Mouse (Mus musculus) fat pad, adult 2 months (tissue): ENCODE measurements around the gene Amigo3.

ENCODE experiments used
- DNase-seq: peaks from one replicate; pipeline ENCODE4 v3.0.0-alpha.2; 2011; ENCODE audit warnings: low read depth, low spot score; ENCODE audit errors: extremely low read depth

Amigo3 gene

DNA sequence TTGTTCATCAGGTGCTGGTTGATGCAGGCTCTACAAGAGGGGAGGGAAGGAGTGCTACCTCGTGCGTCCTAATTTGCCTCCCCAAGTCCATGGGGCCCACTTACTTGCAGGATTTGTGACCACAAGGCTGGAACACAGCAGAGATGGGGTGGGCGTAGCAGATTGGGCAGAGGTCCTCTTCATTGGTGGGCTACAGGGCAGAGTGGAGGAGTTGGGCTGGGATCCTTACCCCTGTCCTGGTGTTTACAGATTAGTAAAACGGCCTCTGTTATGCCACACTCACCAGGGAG, 1.1 kb upstream of the Amigo3 start:
- no peak for DNase-seq

DNA sequence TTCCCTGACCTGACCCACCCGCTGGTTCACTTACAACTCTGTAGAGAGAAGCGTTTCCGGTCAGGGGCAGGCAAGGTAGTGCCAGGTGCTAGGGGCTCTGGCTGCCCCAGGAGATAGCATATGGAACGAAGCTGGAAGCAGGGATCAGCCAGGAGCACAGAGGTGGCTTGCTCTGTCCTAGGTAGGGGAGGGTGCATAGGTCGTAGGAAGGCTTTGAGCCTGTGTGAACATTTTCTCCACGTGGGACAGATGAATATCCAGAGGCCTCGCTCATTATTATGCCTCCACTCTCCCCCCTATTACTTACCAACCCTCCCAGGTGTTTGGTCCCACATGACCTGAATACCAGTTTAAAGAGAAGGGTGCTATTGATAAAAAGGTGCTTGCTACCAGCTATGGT, 548 bp upstream of the Amigo3 start:
- no peak for DNase-seq

DNA sequence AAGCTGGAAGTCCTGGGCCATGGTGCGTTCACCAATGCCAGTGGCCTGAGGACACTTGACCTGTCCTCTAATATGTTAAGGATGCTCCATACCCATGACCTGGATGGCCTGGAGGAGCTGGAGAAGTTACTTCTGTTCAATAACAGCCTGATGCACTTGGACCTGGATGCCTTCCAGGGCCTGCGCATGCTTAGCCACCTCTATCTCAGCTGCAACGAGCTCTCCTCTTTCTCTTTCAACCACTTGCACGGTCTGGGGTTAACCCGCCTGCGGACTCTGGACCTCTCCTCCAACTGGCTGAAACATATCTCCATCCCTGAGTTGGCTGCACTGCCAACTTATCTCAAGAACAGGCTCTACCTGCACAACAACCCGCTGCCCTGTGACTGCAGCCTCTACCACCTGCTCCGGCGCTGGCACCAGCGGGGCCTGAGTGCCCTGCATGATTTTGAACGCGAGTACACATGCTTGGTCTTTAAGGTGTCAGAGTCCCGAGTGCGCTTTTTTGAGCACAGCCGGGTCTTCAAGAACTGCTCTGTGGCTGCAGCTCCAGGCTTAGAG, 786 bp downstream of the Amigo3 start:
- no peak for DNase-seq

DNA sequence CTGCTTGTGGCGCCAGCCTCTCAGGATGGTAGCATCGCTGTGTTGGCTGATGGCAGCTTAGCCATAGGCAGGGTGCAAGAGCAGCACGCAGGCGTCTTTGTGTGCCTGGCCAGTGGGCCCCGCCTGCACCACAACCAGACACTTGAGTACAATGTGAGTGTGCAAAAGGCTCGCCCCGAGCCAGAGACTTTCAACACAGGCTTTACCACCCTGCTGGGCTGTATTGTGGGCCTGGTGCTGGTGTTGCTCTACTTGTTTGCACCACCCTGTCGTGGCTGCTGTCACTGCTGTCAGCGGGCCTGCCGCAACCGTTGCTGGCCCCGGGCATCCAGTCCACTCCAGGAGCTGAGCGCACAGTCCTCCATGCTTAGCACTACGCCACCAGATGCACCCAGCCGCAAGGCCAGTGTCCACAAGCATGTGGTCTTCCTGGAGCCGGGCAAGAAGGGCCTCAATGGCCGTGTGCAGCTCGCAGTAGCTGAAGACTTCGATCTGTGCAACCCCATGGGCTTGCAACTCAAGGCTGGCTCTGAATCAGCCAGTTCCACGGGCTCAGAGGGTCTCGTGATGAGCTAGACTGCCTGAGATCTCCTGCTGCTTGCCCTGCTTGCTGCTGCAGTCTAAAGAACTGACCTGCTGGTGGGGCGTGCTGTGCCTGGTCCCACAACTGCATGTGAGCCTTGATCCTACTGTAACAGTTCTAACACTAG, 1.5 kb downstream of the Amigo3 start:
- DNase-seq = no peak

DNA sequence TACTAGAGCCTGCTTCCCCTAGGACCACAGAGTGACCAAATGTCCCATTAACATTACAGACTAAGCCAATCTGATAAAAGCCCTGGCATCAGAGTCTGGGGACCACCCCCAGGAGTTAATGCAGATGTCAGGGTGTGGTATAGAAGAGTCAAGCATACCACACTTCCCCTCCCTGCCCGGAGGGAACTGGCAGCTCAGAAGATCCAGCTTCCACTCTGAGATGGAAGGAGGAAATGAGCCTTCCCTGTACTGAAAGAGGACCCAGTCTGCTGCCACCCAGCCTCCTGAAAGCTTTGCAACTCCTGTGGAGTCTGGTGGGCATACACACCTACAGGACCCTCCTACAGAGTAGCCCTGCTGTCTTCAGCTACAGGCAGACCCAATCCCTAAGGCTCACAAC, 2.1 kb downstream of the Amigo3 start:
- no peak for DNase-seq

DNA sequence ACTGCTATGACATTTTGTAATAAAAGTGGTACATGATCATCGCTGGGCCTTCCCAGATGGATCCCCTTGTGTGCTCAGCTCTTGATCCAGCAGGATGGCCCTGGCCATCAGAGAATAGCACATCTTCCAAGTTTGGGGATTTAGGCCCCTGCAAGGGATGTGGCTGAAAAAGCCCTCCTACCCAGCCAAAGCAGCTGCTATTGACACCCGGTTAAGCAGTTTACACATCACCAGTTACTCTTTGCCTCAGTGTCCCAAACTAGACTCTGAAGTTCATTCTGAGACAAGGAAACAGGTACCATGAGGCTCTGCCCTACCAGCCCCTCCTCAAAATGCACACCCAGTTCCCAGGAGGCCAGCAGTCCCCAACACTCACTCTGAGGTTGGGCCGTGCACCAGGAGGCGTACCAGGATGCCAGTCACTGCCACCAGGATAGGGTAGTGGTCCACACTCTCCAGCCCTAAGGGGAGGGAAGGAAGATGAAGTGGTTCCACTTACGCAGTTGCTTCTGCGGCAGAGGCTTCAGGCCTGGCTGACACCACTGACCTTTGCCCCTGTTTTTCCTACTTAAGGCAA, 2.8 kb downstream of the Amigo3 start:
- DNase-seq = no peak

DNA sequence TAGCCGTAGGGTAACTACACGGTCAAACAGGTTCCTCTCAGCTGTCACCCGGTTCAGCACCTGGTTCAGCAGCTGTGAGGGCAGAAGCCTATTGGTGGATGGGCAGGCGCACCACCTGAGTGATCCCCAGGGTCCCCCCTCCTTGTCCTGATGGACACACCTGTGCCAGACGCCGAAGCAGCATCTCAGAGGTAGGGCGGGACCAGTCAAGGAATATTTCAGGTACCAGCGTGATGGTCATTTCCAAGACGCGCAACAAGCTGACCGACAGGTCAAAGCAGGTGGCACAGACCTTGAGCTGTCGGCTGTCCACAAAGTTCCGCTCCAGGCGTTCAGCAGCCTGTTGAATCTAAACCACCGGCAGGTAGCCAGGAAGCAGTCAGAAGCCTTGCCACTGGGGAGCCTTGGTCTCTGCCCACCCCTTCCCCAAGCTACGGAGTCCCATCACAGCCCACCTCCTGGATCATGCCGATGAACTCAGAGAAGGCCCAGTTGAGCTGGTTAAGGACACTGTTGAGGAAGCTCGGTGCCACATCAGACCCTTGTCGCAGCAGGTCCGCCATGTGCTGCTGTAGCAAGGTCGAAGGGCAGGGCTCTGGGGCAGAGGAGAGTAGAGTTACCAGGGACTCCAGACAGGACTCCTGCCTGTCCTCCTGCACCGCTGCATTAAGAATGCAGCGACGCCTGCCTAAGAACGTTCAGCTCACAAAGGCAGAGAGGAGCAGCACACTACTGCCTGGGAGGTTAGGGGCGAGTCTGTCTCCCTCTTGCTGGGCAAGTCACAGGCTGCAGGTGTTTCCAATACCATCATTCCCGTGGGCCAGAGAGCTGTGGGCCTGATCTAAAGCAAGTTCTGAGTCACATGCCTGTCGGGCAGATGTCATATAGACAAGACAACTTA, 3.7 kb downstream of the Amigo3 start:
- no peak for DNase-seq

DNA sequence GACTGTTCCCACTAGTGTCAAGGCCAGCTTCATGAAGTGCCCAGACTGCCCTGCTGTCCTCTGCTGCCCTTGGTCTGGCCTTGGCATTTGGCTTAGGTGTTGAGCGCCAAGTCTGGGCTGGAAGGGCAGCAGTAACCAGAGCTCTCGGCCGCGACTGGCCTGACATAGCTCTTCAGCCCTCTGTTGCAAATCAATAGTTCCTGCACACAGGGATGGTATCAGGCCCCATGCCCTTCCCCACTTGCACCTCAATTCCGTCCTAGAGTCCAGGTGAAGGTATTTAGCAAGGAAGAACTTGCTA, 4.3 kb downstream of the Amigo3 start:
- DNase-seq = no peak

DNA sequence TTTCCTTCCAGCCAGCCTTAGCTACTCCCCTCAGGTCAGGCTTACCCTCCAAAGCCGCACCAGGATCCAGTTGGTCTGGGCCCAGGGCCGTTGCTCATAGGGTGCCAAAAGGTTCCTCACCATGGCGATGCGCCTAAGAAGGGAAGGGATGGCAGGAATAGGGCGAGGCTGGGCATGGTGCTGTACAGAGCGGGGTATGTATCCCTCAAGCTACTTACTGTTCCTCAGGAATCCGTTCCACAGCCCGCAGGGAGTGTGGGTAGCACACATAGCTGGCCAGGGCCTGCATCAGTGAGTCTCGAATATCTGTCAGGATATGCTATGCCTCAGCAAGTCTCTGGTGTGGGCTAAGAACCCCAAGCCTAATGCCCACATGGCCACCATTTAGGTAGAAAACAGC, 5.3 kb downstream of the Amigo3 start:
- no peak for DNase-seq

DNA sequence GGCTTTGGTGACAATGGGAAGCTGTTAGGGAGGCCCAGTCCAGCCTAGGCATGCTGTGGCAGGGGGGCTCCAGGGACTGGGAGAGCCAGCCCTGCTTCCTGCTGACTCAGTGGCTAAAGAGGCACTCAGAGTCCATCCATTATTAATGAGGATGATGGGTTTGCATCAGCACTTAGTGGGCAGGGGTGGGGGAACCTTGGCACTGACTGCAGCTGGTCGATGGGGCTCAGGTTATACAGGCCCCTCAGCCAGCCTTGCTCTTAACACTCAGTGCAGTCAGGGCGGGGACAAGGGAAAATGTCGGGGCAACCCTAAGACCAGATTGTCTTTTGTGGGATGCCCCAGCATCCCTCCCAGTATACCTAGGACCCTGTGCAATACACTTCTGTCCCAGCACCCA, 9.2 kb downstream of the Amigo3 start:
- DNase-seq = no peak

DNA sequence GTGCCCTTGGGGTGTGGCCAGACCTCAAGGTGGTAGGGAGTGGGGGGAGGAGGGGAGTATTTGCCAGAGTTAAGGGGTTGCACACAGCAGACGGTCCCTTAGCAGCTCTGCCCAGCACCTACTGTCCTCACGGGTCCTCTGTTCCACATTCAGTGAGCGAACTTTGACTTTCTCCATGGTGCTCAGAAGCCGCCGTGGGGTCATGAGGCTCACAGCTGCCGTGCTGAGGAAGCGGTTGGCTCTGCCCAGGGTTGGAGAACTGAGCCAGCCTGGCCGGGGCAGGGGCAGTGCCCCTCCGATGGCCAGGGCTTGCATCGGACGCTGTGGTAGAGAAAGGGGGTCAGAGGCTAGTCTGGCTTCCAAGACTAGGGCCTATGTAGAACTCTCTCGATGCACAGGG, 10.4 kb downstream of the Amigo3 start:
- no peak for DNase-seq

DNA sequence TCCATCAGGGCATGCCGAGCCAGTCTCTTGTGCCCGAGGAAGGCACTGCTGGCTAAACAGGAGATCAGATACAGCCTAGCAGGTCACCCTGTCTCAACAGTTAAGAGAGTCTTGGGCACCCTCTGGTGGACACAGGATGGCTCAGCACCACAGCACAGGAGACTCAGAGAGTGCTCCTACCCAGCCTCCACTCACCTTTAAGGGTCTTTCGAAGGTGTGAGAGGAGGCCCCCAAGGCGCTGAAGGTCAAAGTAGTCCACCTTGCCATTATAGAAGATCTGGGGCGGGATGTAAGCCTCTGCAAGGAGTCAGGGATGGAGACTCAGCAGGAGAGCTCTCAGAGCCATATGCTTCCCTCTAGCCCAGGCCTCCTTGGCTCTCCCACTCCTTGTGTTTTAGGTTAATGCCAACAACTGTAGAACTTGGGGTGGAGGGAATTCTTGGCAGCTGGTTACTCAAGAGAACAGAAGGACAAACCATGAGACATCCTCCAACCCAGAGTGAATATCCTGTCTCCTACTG, 12.6 kb downstream of the Amigo3 start:
- DNase-seq = no peak

DNA sequence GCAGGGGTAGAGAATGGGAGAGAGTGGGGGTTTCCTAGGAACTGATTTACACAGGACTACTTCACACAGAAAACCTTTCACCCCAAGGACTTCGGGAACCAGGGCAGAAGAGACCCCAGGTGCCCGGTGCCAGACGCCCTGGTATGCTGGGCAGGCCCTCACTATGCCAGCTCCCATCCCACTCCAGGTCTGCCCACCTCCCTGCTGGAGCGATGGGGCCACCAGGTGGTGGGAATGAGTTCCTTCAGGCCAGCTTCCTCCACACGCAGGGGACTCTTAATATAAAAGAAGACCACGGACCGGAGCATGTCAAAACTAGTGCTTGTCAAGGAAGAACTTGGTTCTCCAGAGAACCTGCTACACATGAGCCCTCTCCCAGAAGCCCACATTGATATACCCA, 14.2 kb downstream of the Amigo3 start:
- no peak for DNase-seq

DNA sequence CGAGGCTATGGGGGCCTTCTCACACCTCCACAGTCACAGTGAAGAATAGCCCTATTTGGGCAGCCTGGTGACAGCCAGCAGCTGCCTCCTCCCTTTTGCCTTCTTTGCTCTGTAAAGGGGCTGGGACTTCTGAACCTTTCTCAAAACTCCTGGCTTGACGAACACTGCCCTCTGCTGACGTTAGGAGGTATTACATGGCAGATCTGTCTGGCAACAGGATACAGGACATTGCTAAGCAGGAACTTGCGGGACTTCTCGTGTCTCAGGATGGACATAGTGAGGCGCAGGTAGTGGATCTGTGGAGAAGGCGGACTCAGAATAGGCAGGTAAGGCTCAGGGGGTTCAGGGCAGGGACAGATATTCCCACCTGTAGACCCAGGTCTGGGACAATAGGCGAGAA, 14.9 kb downstream of the Amigo3 start:
- no peak for DNase-seq

DNA sequence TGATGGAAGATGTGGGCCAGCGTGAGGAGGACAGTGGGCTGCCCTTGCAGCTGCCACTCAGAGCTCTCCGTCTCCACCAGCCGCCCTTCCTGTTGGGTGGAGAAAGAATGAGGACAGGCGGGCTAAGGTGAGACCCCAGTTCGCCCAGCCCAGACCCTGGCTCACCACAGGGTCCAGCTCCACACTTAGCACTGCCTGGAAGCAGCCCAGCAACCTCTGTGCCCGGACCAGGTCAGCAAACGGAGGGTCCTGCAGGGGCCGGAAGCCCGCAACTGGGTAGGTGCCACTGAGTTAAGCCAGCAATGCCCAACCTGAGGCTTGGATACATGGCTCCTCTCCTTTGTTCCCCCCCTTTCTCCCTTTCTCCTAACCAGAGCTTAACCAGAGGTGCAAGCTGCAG, 16.0 kb downstream of the Amigo3 start:
- no peak for DNase-seq

DNA sequence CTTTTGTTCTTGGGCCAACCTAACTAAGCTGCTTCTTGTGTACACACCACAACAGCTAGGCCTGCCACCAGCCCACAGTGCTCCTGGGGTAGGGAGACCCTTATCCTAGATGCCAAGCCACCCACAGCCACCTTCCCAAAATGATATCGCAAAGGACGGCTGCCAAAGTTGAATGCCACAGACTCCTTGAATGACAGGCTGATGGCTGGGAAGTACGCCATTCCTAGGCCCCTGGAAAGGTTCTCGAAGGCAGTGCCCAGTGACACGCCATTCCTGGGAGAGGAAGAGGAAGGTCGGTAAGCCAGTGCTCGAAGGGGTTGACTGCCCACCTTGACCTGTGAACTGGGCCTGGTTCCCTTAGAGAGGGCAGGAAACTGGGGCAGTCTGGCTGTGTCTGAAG, 16.6 kb downstream of the Amigo3 start:
- no peak for DNase-seq

DNA sequence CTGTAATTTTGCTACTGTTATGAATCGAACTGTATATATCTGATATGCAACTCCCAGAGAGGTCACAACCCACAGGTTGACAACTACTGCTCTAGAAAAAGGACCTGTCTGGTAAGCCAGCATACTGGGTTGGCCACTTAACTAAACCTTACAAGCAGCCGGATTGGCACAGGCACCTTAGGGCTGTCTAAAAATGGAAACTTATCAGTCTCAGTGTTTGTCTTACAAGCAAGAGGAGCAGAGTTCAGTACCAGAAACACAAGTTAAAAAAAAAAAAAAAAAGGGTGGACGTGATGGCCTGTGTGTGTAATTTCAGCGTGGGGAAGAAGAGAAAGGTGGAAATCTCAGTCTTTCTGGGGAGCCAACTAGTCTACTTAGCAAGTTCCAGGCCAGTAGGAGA, 18.8 kb downstream of the Amigo3 start:
- no peak for DNase-seq

DNA sequence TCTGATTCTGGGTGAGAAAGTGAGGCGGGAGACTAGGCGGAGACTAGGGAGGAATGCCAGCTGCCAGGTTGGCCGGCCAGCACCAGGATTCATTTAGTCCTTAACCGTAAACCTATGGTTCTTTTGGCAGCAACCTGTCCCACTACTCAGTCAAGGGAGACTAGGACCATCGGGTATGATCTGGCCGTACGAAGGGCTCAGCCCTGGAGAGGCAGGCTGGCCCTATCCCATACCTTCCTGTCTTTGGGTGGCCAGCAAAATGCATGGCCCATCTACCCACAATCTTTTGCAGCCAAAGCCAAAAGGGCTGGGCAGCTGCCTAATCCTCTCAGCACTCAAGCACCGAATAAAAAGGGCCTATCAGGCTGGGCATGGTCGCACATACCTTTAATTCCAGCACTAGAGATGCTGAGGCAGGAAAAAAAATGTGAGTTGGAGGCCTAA, 19.5 kb downstream of the Amigo3 start:
- no peak for DNase-seq

DNA sequence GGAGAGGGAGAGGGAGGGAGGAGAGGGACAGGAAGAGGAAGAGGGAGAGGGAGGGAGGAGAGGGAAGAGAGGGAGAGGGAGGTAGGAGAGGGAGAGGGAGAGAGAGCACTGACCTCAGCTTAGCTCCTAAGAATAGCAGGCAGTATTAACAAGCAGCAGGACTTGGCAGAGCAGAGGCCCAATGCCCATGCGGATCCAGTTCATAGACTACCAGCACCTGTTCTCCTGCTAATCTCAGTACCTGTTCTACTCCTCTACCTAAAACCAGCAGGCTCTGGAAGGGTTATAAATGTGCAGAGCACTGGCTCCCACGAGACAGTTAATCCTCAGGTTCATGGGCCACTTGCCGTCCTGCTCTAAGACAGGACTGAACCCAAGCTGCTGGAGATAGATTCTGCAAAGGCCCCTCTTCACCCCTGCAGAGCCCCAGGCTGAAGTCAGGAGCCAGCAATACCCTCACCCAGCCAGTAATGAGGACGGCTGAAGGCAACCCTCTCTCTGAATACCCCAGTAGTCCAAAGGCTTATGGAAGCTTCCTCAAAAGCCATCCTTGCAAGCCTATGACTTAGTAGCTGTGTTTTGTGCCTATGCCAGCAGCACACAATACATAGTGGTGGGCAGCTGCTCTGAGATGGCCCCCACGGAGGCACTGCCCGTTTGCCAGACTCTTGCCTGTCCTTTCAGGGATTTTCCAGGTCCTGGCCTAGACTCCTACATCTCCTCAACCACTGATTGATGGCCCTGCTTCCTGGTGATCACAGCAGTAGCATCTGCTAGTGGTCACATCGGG, 20.4 kb downstream of the Amigo3 start:
- DNase-seq = no peak

DNA sequence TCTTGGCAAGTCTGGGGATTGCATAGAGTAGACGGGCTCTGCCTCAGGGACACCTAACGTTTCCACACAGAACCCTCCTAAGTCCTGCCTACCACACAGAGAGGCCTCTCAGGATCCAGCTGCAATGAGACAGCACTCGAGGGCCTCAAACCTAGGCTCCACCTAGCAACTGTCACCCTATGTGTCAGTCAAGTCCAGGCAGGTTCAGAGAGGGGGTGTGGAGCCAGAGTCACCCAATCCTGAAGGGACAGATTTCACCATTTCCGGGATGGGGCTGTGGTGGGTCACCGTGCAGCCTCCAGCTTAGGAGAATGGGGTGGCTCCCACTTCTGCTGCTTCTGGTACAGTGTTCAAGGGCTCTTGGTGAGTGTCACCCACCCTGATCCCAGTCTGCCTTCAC, 27.2 kb downstream of the Amigo3 start, which contains the start of gene Mst1:
TSS of gene Mst1 (plus strand) at position 269 of the 400 bp plus-strand sequence.
- peak; percentile 78 for DNase-seq

DNA sequence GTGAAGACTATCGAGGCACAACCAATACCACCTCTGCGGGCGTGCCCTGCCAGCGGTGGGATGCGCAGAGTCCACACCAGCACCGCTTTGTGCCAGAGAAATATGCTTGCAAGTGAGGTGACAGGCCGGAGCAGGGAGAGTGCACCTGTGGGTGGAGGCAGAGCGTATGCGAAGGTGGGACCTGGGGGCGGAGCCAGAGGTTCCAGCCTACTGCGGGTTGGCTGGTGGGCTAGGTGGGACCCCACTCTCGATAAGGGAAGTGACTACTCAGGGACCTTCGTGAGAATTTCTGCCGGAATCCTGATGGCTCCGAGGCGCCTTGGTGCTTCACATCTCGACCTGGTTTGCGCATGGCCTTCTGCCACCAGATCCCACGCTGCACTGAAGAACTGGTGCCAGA, 29.6 kb downstream of the Amigo3 start:
- no peak for DNase-seq
